25 mouse cellular contexts compared by ENCODE assay signal in genomic region chr17:5750278-5750677, GRCm38 (mm10).
"Had no signal": no experiment of that assay in that cellular context is flagged by ENCODE, and none has a peak within 500 bp of the region (broad histone marks: within the 10 kb centered on the region; RNA-seq: fewer than 3 reads in every experiment).

No protein-coding gene starts in this region.

- H3K36me3 ChIP-seq: heart, embryonic 10.5 days; heart, embryonic 12.5 days; hindbrain, embryonic 10.5 days; hindbrain, embryonic 12.5 days; intestine, embryonic 15.5 days; limb, embryonic 10.5 days; limb, embryonic 12.5 days had no signal

- DNase-seq: gastrocnemius, adult 2 months; gastrocnemius, postnatal 10 days; gastrocnemius, postnatal 25 days; heart, adult 18-20 months; heart, postnatal 10 days; heart, postnatal 4 days; kidney, adult 18-20 months; kidney, adult 8-10 months; kidney, postnatal 10 days; kidney, postnatal 25 days; kidney, postnatal 4 days; liver, embryonic 13.5 days had no signal

- H3K9ac ChIP-seq: heart, embryonic 12.5 days; hindbrain, embryonic 12.5 days; hindbrain, embryonic 14.5 days; intestine, embryonic 15.5 days; limb, embryonic 12.5 days; liver, embryonic 13.5 days had no signal

- H3K4me2 ChIP-seq: heart, embryonic 12.5 days; hindbrain, embryonic 12.5 days; hindbrain, embryonic 14.5 days; intestine, embryonic 15.5 days; limb, embryonic 12.5 days; liver, embryonic 13.5 days had no signal

- H3K4me3 ChIP-seq: gastrocnemius, adult 2 months; heart, embryonic 10.5 days; heart, embryonic 12.5 days; hindbrain, embryonic 10.5 days; hindbrain, embryonic 12.5 days; intestine, embryonic 15.5 days; layer of hippocampus, adult 2 months; left cerebral cortex, adult 2 months; limb, embryonic 10.5 days; limb, embryonic 12.5 days; liver, embryonic 13.5 days had no signal

- H3K27ac ChIP-seq: gastrocnemius, adult 2 months; heart, embryonic 10.5 days; hindbrain, embryonic 10.5 days; hindbrain, embryonic 12.5 days; hindbrain, embryonic 14.5 days; intestine, embryonic 15.5 days; layer of hippocampus, adult 2 months; left cerebral cortex, adult 2 months; limb, embryonic 10.5 days; limb, embryonic 12.5 days; liver, embryonic 13.5 days had no signal

- H3K27me3 ChIP-seq: intestine, embryonic 15.5 days; liver, embryonic 13.5 days had no signal

- ATAC-seq: hindbrain, embryonic 16.5 days; inflammation-experienced regulatory T-cells, adult 6 months; intestine, embryonic 15.5 days; intestine, postnatal 0 days had no signal

- H3K9me3 ChIP-seq: heart, embryonic 10.5 days; heart, embryonic 12.5 days; hindbrain, embryonic 10.5 days; hindbrain, embryonic 12.5 days; intestine, embryonic 15.5 days; limb, embryonic 10.5 days; limb, embryonic 12.5 days; liver, embryonic 13.5 days had no signal
